Mouse (Mus musculus) small intestine, adult 2 months (tissue): ENCODE data around the gene Araf. TPM values are rescaled to one million over a fixed set of nuclear protein-coding genes. Genes with fewer than 3 reads are reported as not detected.
"Not testable (repeated sequence)": the region's sequence is repeated elsewhere in the genome, so short reads cannot be mapped to it uniquely, and the experiment has no call there.

Source experiments
- H3K27ac ChIP-seq: fragments of 200-500 bp; 2 replicates; pipeline ENCODE4 v1.5.1; 2012; ENCODE audit warnings: low read depth, low read length, control low read depth, inconsistent platforms; ENCODE audit not compliant: insufficient read depth
- H3K27me3 ChIP-seq: fragments of 200-500 bp; 2 replicates; pipeline ENCODE4 v1.6.1; 2012; ENCODE audit warnings: mild to moderate bottlenecking, moderate library complexity, low read length, inconsistent platforms; ENCODE audit not compliant: control insufficient read depth, insufficient read depth
- H3K36me3 ChIP-seq: fragments of 200-500 bp; 2 replicates; pipeline ENCODE4 v1.6.1; 2012; ENCODE audit warnings: mild to moderate bottlenecking, low read length, control low read depth, inconsistent platforms; ENCODE audit not compliant: control insufficient read depth, insufficient read depth
- H3K4me1 ChIP-seq: fragments of 200-500 bp; 2 replicates; pipeline ENCODE4 v1.6.1; 2012; ENCODE audit warnings: low read length, inconsistent platforms, mixed read lengths; ENCODE audit not compliant: control insufficient read depth, insufficient read depth, insufficient read length
- H3K4me3 ChIP-seq: fragments of 200-500 bp; 2 replicates; pipeline ENCODE4 v1.5.1; 2012; ENCODE audit warnings: low read depth, mild to moderate bottlenecking, control low read depth, inconsistent platforms, low read length, moderate library complexity
- CTCF ChIP-seq: fragments of 200-500 bp; IDR thresholded peaks from 2 replicates; pipeline ENCODE4 v1.5.1; 2012; ENCODE audit warnings: low read depth, mild to moderate bottlenecking, control low read depth, inconsistent platforms, low read length, moderate library complexity, mixed read lengths; ENCODE audit not compliant: insufficient replicate concordance, insufficient read length; ENCODE audit errors: extremely low read depth
- POLR2A ChIP-seq: fragments of 200-500 bp; IDR thresholded peaks from 2 replicates; pipeline ENCODE4 v1.6.1; 2012; ENCODE audit warnings: low read depth, mild to moderate bottlenecking, control low read depth, inconsistent platforms, low read length, moderate library complexity
- WGBS: fragments of 180-500 bp; shearing (Covaris S2); methylation state at CpG from one replicate; pipeline ENCODE4 v1.1.7; 2018; 5-methylcytosine and 5-hydroxymethylcytosine counted together
- polyA plus RNA-seq: library from polyadenylated mRNA; depleted of rRNA; stranded (reverse); fragments of >200 nt; gene quantifications from 2 replicates; pipeline ENCODE4 v1.2.3, GENCODE M21; 2012

Araf gene
- polyA plus RNA-seq, 1 experiment, result 135 TPM

DNA sequence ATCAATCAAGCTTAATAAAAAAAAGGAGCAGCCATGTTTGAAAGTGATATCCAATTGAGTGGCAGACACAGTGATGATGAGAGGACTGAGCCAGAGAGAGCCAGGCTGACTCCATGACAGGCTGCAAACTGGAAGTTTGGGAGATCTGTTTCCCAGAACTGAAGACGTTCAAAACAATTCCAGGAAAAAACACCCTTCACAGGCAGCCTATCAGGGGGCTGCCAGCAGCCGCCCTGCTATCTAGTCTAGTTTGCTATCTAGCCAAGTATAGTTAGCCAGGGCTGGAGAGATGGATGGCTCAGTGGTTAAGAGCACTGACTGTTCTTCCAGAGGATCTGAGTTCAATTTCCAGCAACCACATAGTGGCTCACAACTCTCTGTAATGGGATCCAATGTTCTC, 10.3 kb upstream of the Araf start:
- H3K27me3 ChIP-seq, result no peaks in the 10 kb centered on the region
- TF ChIP-seq POLR2A, result no peak
- no peak for TF ChIP-seq CTCF
- no peaks in the 10 kb centered on the region for H3K36me3 ChIP-seq
- H3K27ac ChIP-seq, result no peak overlapping the region
- H3K4me3 ChIP-seq, result no peak overlapping the region
- WGBS, result 82% methylated on average over 2 of the region's 2 CpGs
- no peaks in the 10 kb centered on the region for H3K4me1 ChIP-seq

DNA sequence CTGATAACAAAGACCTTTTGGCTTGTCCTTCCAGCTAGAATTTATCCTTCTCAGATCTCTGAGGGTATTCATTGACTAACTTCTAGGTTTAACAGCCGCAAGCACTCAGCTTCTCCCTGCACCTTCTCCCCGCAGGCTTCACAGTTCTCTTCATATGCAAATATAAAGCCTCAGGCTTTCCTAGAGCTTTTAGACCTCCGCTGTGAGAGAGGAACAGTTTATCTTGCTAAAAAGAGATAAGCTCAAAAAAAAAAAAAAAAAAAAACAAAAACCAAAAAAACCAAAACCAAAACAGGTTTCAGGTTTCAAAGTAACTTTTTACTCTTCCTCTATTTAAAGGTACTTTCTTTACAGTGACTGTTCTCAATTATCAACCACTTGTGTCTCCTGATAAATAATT, 5.2 kb upstream of the Araf start:
- Histone ChIP-seq H3K4me1 (no peaks in the 10 kb centered on the region), H3K27ac (no peak overlapping the region), H3K27me3 (no peaks in the 10 kb centered on the region), H3K4me3 (no peak overlapping the region), H3K36me3 (no peaks in the 10 kb centered on the region)
- TF ChIP-seq CTCF (no peak), POLR2A (no peak)
- 37% methylated on average over 3 of the region's 3 CpGs for WGBS

DNA sequence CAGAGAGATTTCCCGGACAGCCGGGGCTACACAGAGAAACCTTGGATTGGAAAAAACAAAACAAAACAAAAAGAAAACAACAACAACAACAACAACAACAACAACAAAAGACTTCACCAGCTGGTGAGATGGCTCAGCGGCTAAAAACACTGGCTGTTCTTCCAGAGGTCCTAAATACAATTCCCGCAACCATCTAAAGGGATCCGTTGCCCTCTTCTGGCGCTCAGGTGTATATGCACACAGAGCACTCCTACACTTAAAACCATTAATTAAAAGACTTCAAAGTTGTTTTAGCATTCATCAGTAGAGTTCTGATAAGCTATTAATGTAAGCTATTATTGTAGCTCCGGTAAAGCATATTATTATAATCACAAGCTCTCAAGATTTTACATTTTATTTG, 4.4 kb upstream of the Araf start:
- no peak overlapping the region for H3K4me3 ChIP-seq
- 70% methylated on average over 7 of the region's 7 CpGs for WGBS
- H3K36me3 ChIP-seq, result no peaks in the 10 kb centered on the region
- no peak for TF ChIP-seq POLR2A
- H3K4me1 ChIP-seq, result no peaks in the 10 kb centered on the region; the same call in 1 of the 2 replicates
- H3K27me3 ChIP-seq, result no peaks in the 10 kb centered on the region
- no peak overlapping the region for H3K27ac ChIP-seq

DNA sequence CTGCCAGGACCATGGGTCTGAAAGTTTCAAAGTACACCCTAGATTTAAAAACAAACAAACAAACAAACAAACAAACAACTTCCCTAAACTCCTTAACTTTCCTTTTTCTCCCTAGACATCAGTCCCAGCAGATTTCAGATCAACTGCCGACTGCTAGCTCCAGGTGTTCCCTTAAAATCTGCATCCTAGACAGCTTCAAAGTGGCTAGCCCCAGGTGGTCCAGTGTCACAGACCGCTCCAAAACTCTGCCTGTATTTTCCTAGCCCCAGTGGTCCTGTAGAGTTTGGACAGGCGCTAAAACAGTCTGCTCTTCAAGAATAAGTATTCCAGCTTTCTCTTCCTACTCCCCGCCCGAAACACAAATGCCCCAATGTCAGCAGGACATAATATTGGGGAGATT, 3.4 kb upstream of the Araf start:
- no peaks in the 10 kb centered on the region for H3K27me3 ChIP-seq
- no peak overlapping the region for H3K4me3 ChIP-seq
- WGBS, result 72% methylated on average over 5 of the region's 5 CpGs
- H3K27ac ChIP-seq, result no peak overlapping the region
- H3K4me1 ChIP-seq, result no peaks in the 10 kb centered on the region; the same call in 1 of the 2 replicates
- no peaks in the 10 kb centered on the region for H3K36me3 ChIP-seq
- TF ChIP-seq POLR2A, result no peak
- TF ChIP-seq CTCF, result no peak

DNA sequence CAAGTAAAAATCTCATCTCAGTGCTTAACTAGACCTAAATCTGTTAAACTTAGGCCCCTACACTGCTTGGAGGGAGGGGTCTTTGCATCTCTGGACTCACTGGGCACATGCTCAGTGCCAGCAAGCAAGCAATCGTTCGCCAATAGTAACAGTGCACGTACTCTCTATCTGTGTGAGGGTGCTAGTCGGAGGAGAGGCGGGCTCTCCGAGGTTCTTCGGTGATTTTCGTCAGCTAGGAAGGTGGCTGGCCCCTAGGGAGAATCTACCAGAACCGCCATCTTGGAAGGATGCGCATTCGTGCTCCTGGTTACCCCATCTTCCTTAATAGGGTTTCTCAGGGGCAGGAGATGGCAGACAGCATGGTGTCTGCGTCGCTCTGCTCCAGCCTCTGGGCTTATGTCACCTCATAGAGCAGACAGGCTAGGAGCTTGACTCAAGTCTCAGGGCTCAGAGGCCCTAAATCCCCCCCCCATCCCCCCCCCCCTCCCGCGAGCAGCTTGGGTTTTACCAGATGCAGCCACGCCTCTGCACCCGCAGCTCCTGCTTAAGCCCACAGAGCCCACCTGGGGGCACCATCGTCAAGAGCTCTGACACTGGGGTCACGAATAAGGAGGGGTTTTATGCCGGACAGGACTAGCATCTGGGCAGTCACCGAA, 655 bp downstream of the Araf start:
- TF ChIP-seq CTCF (no peak), POLR2A (no peak)
- WGBS, result 14% methylated on average over 18 of the region's 21 CpGs
- no peaks in the 10 kb centered on the region for H3K27me3 ChIP-seq
- peak overlapping the region; percentile 55 for H3K4me3 ChIP-seq
- H3K4me1 ChIP-seq, result no peaks in the 10 kb centered on the region; the same call in 1 of the 2 replicates
- H3K36me3 ChIP-seq, result no peaks in the 10 kb centered on the region
- H3K27ac ChIP-seq, result peak overlapping the region; percentile 50

DNA sequence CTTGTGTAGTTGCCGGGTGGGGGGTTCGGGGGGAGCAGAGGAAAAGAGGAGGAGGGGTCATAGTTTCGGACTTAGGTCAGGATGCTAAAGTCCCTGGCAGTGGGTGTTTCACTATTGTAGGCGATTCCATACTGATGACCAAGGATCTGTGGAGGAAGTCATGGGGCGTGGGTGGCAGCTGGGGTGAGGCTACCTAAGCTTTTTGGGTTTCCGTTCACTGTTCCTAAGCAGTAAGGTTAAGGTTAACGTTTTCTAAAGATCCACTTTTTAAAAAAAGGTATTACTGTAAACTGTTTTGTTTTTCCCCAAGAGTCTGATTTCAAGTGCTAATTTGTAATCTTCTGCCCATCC, 1.2 kb downstream of the Araf start:
- no peaks in the 10 kb centered on the region for H3K36me3 ChIP-seq
- H3K27me3 ChIP-seq, result no peaks in the 10 kb centered on the region
- TF ChIP-seq POLR2A (no peak), CTCF (no peak)
- H3K4me3 ChIP-seq, result peak overlapping the region; percentile 55
- H3K27ac ChIP-seq, result no peak overlapping the region
- 36% methylated on average over 7 of the region's 7 CpGs for WGBS
- no peaks in the 10 kb centered on the region; the same call in 1 of the 2 replicates for H3K4me1 ChIP-seq

DNA sequence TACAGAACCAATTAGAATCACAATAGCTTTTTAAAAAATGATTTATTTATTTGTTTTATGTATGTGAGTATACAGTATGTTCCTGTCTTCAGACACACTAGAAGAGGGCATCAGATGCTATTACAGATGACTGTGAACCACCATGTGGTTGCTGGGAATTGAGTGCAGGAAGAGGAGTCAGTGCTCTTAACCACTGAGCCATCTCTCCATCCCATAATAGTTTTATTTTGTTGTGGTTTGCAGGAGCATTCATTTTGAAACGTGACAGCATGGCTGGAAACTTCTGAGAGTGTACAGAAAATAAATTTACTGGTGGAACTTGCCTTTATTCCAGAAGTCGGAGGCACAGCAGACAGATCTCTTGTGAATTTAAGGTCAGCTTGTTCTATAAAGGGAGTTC, 3.8 kb downstream of the Araf start:
- Histone ChIP-seq H3K27me3 (no peaks in the 10 kb centered on the region), H3K4me3 (no peak overlapping the region), H3K4me1 (no peaks in the 10 kb centered on the region; the same call in 1 of the 2 replicates), H3K27ac (no peak overlapping the region), H3K36me3 (no peaks in the 10 kb centered on the region)
- TF ChIP-seq CTCF (no peak), POLR2A (no peak)
- 60% methylated on average over 2 of the region's 2 CpGs for WGBS

DNA sequence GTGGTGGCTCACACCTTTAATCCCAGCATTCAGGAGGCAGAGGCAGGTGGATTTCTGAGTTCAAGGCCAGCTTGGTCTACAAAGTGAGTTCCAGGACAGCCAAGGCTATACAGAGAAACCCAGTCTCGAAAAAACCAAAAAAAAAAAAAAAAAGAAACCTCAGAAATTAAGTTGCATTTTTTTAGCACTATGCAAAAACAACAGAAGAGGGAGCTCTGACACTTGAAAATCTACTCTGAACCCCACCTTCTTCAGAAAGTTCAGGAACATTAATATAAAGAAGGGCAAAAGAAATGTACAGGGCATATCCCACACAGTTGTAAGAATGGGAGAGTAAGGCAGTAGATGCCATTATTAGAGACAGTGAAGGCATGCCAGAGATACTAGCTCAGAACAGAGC, 6.7 kb downstream of the Araf start:
- H3K27ac ChIP-seq, H3K4me1 ChIP-seq, H3K27me3 ChIP-seq, H3K36me3 ChIP-seq, H3K4me3 ChIP-seq: not testable (repeated sequence)
- 8% methylated on average over 1 of the region's 1 CpGs for WGBS
